Comparison of ENCODE assay signal across 8 mouse cellular contexts in the genomic region with DNA sequence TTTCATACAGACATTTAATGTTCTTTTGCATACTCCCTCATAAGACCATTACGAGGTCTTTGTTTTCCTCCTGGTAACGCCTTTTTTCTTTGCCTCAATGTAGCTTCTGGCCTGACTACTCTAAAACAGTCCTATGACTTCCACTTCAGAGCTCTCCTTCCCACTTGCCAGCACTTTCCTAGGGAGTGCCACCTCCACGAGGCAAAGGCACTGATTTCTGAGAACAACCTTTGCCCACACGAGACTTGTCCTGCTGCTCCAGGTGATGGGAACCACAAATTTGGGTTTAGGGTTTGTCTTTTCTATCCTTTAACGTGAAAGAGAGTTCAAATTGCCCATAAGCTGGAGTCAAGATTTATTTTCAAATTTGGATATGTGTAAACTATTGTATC. TPM values are rescaled to one million over a fixed set of nuclear protein-coding genes. Genes with fewer than 3 reads are reported as not detected.
DNase-seq lines count a peak whose midpoint lies in the region; ATAC-seq and TF ChIP-seq lines count a peak whose summit lies in the region.

No protein-coding gene starts in this region.

- no peaks in the 10 kb centered on the region for H3K9me3 ChIP-seq in heart, embryonic 11.5 days (replicated peaks; ENCODE audit: control insufficient read depth, low read length)
- H3K9me3 ChIP-seq in ES-E14 (ENCODE audit: control insufficient read depth, insufficient read depth, low read depth, low read length) = no peaks in the 10 kb centered on the region
- H3K9me3 ChIP-seq in hindbrain, embryonic 11.5 days (ENCODE audit: control insufficient read depth, low read length) = no peaks in the 10 kb centered on the region

- H3K4me1 ChIP-seq in heart, embryonic 11.5 days (ENCODE audit: control insufficient read depth, insufficient read depth, low read length) = peaks cover 9% of the 10 kb centered on the region
- H3K4me1 ChIP-seq in ES-E14 (ENCODE audit: control insufficient read depth in 2 of 2, insufficient read depth in 2 of 2, low read length in 2 of 2, poor library complexity in 1 of 2) = peaks cover 0 to 9% of the 10 kb centered on the region in 2 experiments; a peak in 1 of 4 replicates
- H3K4me1 ChIP-seq in hindbrain, embryonic 11.5 days (replicated peaks; ENCODE audit: control insufficient read depth, insufficient read depth, low read length) = peaks cover 3% of the 10 kb centered on the region; the same call in 1 of the 2 replicates

- H3K36me3 ChIP-seq in heart, embryonic 11.5 days (ENCODE audit: control insufficient read depth, insufficient read depth, low read length) = peaks cover 50% of the 10 kb centered on the region
- H3K36me3 ChIP-seq in ES-E14 (ENCODE audit: control insufficient read depth, insufficient read depth, low read length, poor library complexity, severe bottlenecking) = peaks cover 70% of the 10 kb centered on the region
- peaks cover 22% of the 10 kb centered on the region for H3K36me3 ChIP-seq in hindbrain, embryonic 11.5 days (ENCODE audit: control insufficient read depth, insufficient read depth, low read length)
- peaks cover 69% of the 10 kb centered on the region for H3K36me3 ChIP-seq in macrophage (ENCODE audit: inconsistent target)

- peak overlapping the region; percentile 80 for H3K4me2 ChIP-seq in heart, embryonic 11.5 days
- peak overlapping the region; percentile 54 for H3K4me2 ChIP-seq in hindbrain, embryonic 11.5 days (replicated peaks; ENCODE audit: low read depth, low read length)

- peak overlapping the region; percentile 87 for H3K9ac ChIP-seq in heart, embryonic 11.5 days (ENCODE audit: low read depth, low read length)
- H3K9ac ChIP-seq in ES-E14 (ENCODE audit: insufficient read depth, low read depth, low read length, poor library complexity, severe bottlenecking) = peak overlapping the region; percentile 90
- H3K9ac ChIP-seq in hindbrain, embryonic 11.5 days (ENCODE audit: low read depth, low read length) = peak overlapping the region; percentile 54

- WGBS in heart, embryonic 11.5 days (ENCODE audit: insufficient replicate concordance) = 36% methylated on average over 5 of the region's 5 CpGs
- 52% methylated on average over 5 of the region's 5 CpGs for WGBS in hindbrain, embryonic 11.5 days
- WGBS in macrophage (ENCODE audit: missing documents) = 37% methylated on average over 5 of the region's 5 CpGs

- no peaks in the 10 kb centered on the region for H3K27me3 ChIP-seq in heart, embryonic 11.5 days (ENCODE audit: control insufficient read depth, insufficient read depth, low read length)
- no peaks in the 10 kb centered on the region for H3K27me3 ChIP-seq in hindbrain, embryonic 11.5 days (ENCODE audit: control insufficient read depth, insufficient read depth, low read length)

- ATAC-seq in heart, embryonic 11.5 days (replicated peaks; ENCODE audit: insufficient number of reproducible peaks, low FRiP score, low TSS enrichment) = no peak
- ATAC-seq in hindbrain, embryonic 11.5 days (ENCODE audit: low FRiP score) = peak; percentile 1; the same call in 1 of the 2 replicates

- H3K4me3 ChIP-seq in heart, embryonic 11.5 days (ENCODE audit: low read depth, low read length) = peak overlapping the region; percentile 70
- H3K4me3 ChIP-seq in ES-E14 (ENCODE audit: insufficient read depth in 1 of 2, low read depth in 1 of 2, low read length in 2 of 2, poor library complexity in 1 of 2, severe bottlenecking in 1 of 2) (peak overlapping the region; percentile 74 to 85), macrophage (ENCODE audit: inconsistent target) (peak overlapping the region; percentile 73)
- peak overlapping the region; percentile 86 for H3K4me3 ChIP-seq in hindbrain, embryonic 11.5 days (ENCODE audit: low read depth, low read length)

- no peak for DNase-seq in heart, adult 9 months (ENCODE audit: low spot score in 2 of 2)
- DNase-seq in ES-E14 (ENCODE audit: low read depth, low spot score) = no peak
- DNase-seq in hindbrain, embryonic 11.5 days (ENCODE audit: low spot score) = no peak
- DNase-seq in urinary bladder, postnatal 25 days (ENCODE audit: low spot score) = no peak
- DNase-seq in right cerebral cortex, postnatal 14 days = no peak
- no peak for DNase-seq in cerebellum, adult 8-10 months

- peak overlapping the region; percentile 90 for H3K27ac ChIP-seq in heart, embryonic 11.5 days (ENCODE audit: low read depth, low read length)
- peak overlapping the region; percentile 97 for H3K27ac ChIP-seq in ES-E14 (ENCODE audit: insufficient read depth, low read depth, low read length, poor library complexity, severe bottlenecking)
- H3K27ac ChIP-seq in hindbrain, embryonic 11.5 days (ENCODE audit: low read depth, low read length) = peak overlapping the region; percentile 70
- H3K27ac ChIP-seq in macrophage = peak overlapping the region; percentile 93

- peaks cover 66% of the 10 kb centered on the region for H3K79me2 ChIP-seq in macrophage (ENCODE audit: inconsistent target)

- in situ Hi-C loops in ES-E14 (cut with MboI; ENCODE audit: low sequenced_read_pairs in 2 of 2, unreplicated experiment in 2 of 2) = no loop called here

TF ChIP-seq in ES-E14, 5 proteins besides CTCF, POLR2A, EP300 and RAD21:
- TF ChIP-seq CHD2 (IDR thresholded peaks at IDR 0.05; ENCODE audit: low read depth, low read length) (no peak), ZC3H11A (IDR thresholded peaks at IDR 0.05; ENCODE audit: borderline replicate concordance, low read depth, low read length) (no peak), ZNF384 (IDR thresholded peaks at IDR 0.05; ENCODE audit: low read depth, low read length) (no peak), HCFC1 (IDR thresholded peaks at IDR 0.05; ENCODE audit: borderline replicate concordance, insufficient read depth, low read length) (no peak), MAFK (IDR thresholded peaks at IDR 0.05; ENCODE audit: insufficient read depth, low read depth, low read length) (no peak)

RNA-seq across cellular contexts. Expression of gene Eef1g, which starts 0.6 kb away (rescaled TPM):
- 344 TPM in 2 replicates for polyA plus RNA-seq in heart, embryonic 11.5 days (2014; fragmentation: Nextera tagmentation; extraction: Ambion mirVana)
- total RNA-seq in ES-E14 (2012; rRNA removed) = 1,417 and 1,811 TPM in 2 replicates
- 462 and 475 TPM in 2 replicates for polyA plus RNA-seq in hindbrain, embryonic 11.5 days (2014; fragmentation: Nextera tagmentation; extraction: Ambion mirVana)
- 100 to 1,000 TPM in 21 of 26 experiments, 10 to 100 TPM in 5; 53.9 to 227 (median 126) TPM for total RNA-seq in macrophage (2018; cell fraction: chromatin; rRNA removed)
- total RNA-seq in macrophage (2018; cell fraction: cytosol; rRNA removed) = 100 to 1,000 TPM; 190 to 422 (median 272) TPM
- total RNA-seq in macrophage (2018; cell fraction: nucleus; rRNA removed) = 100 to 1,000 TPM in 21 of 26 experiments, 10 to 100 TPM in 5; 78.8 to 331 (median 129) TPM
- 224 to 506 TPM (median 366 TPM) in 3 replicates for polyA plus RNA-seq in macrophage (2018)

RNA-seq across cellular contexts. Expression of gene Tut1, which starts 12.5 kb away (rescaled TPM):
- 17.1 and 19.8 TPM in 2 replicates for polyA plus RNA-seq in heart, embryonic 11.5 days (2014; fragmentation: Nextera tagmentation; extraction: Ambion mirVana)
- total RNA-seq in ES-E14 (2012; rRNA removed) = 42.6 and 49.6 TPM in 2 replicates
- polyA plus RNA-seq in hindbrain, embryonic 11.5 days (2014; fragmentation: Nextera tagmentation; extraction: Ambion mirVana) = 23.7 and 27.8 TPM in 2 replicates
- 10 to 100 TPM in 25 of 26 experiments, 1 to 10 TPM in 1; 8.5 to 41.5 (median 30.1) TPM for total RNA-seq in macrophage (2018; cell fraction: chromatin; rRNA removed)
- total RNA-seq in macrophage (2018; cell fraction: cytosol; rRNA removed) = 10 to 100 TPM in 17 of 26 experiments, 1 to 10 TPM in 9; 4.9 to 15.3 (median 11.1) TPM
- 10 to 100 TPM; 10.2 to 38.9 (median 21.4) TPM for total RNA-seq in macrophage (2018; cell fraction: nucleus; rRNA removed)
- 11.5 to 14.4 TPM (median 13.4 TPM) in 3 replicates for polyA plus RNA-seq in macrophage (2018)

RNA-seq across cellular contexts. Expression of gene Ahnak, which starts 22.9 kb away (rescaled TPM):
- polyA plus RNA-seq in heart, embryonic 11.5 days (2014; fragmentation: Nextera tagmentation; extraction: Ambion mirVana) = 15.1 and 17.4 TPM in 2 replicates
- total RNA-seq in ES-E14 (2012; rRNA removed) = 102 and 155 TPM in 2 replicates
- polyA plus RNA-seq in hindbrain, embryonic 11.5 days (2014; fragmentation: Nextera tagmentation; extraction: Ambion mirVana) = 6.0 and 14.1 TPM in 2 replicates
- total RNA-seq in macrophage (2018; cell fraction: chromatin; rRNA removed) = 1,000 to 10,000 TPM in 14 of 26 experiments, 100 to 1,000 TPM in 12; 456 to 7,544 (median 1,268) TPM
- 100 to 1,000 TPM; 156 to 966 (median 391) TPM for total RNA-seq in macrophage (2018; cell fraction: cytosol; rRNA removed)
- total RNA-seq in macrophage (2018; cell fraction: nucleus; rRNA removed) = 1,000 to 10,000 TPM in 9 of 26 experiments, 100 to 1,000 TPM in 17; 420 to 2,179 (median 869) TPM
- polyA plus RNA-seq in macrophage (2018) = 97.5 to 169 TPM (median 125 TPM) in 3 replicates

RNA-seq across cellular contexts. Expression of gene Mta2, which starts 24.5 kb away (rescaled TPM):
- polyA plus RNA-seq in heart, embryonic 11.5 days (2014; fragmentation: Nextera tagmentation; extraction: Ambion mirVana) = 30.0 and 39.9 TPM in 2 replicates
- total RNA-seq in ES-E14 (2012; rRNA removed) = 89.8 and 92.9 TPM in 2 replicates
- polyA plus RNA-seq in hindbrain, embryonic 11.5 days (2014; fragmentation: Nextera tagmentation; extraction: Ambion mirVana) = 45.6 and 52.3 TPM in 2 replicates
- 100 to 1,000 TPM in 24 of 26 experiments, 10 to 100 TPM in 2; 88.3 to 226 (median 144) TPM for total RNA-seq in macrophage (2018; cell fraction: chromatin; rRNA removed)
- 10 to 100 TPM; 44.2 to 69.6 (median 59.4) TPM for total RNA-seq in macrophage (2018; cell fraction: cytosol; rRNA removed)
- 100 to 1,000 TPM in 7 of 26 experiments, 10 to 100 TPM in 19; 59.1 to 117 (median 82.6) TPM for total RNA-seq in macrophage (2018; cell fraction: nucleus; rRNA removed)
- 63.1 to 68.2 TPM (median 63.7 TPM) in 3 replicates for polyA plus RNA-seq in macrophage (2018)

RNA-seq across cellular contexts. Expression of gene Eml3, which starts 36.8 kb away (rescaled TPM):
- 8.1 and 8.5 TPM in 2 replicates for polyA plus RNA-seq in heart, embryonic 11.5 days (2014; fragmentation: Nextera tagmentation; extraction: Ambion mirVana)
- 20.6 and 22.2 TPM in 2 replicates for total RNA-seq in ES-E14 (2012; rRNA removed)
- 6.5 and 7.8 TPM in 2 replicates for polyA plus RNA-seq in hindbrain, embryonic 11.5 days (2014; fragmentation: Nextera tagmentation; extraction: Ambion mirVana)
- total RNA-seq in macrophage (2018; cell fraction: chromatin; rRNA removed) = 100 to 1,000 TPM in 9 of 26 experiments, 10 to 100 TPM in 17; 50.6 to 172 (median 87.4) TPM
- 10 to 100 TPM; 10.0 to 28.9 (median 19.9) TPM for total RNA-seq in macrophage (2018; cell fraction: cytosol; rRNA removed)
- 10 to 100 TPM; 26.1 to 93.8 (median 46.9) TPM for total RNA-seq in macrophage (2018; cell fraction: nucleus; rRNA removed)
- polyA plus RNA-seq in macrophage (2018) = 17.0 to 32.0 TPM (median 23.3 TPM) in 3 replicates
